Mouse (Mus musculus) MEL (cell line): ENCODE data around the gene Prr5l.

ENCODE experiments used
- CTCF ChIP-seq, 3 experiments: IDR thresholded peaks in 2 of 3; conservative IDR thresholded peaks in 1 of 3; 2 replicates each; pipeline ENCODE4 v1.5.1; 2011 to 2012; ENCODE audit warnings: low read length in 3 of 3, low read depth in 2 of 3, mild to moderate bottlenecking in 2 of 3, improper control_type of control experiment in 1 of 3, inconsistent platforms in 1 of 3, mixed read lengths in 1 of 3, moderate library complexity in 1 of 3; ENCODE audit not compliant: control insufficient read depth in 1 of 3, insufficient read depth in 1 of 3, poor library complexity in 1 of 3, severe bottlenecking in 1 of 3
- E2F4 ChIP-seq: IDR thresholded peaks from 2 replicates; pipeline ENCODE4 v1.6.1; 2011; ENCODE audit warnings: low read depth, low read length, improper control_type of control experiment, borderline replicate concordance
- EP300 ChIP-seq, 2 experiments: IDR thresholded peaks; 2 replicates each; pipeline ENCODE4 v1.6.1; 2011; ENCODE audit warnings: improper control_type of control experiment in 2 of 2, low read length in 2 of 2, low read depth in 1 of 2, mild to moderate bottlenecking in 1 of 2
- GATA1 ChIP-seq: IDR thresholded peaks from 2 replicates; pipeline ENCODE4 v1.6.1; 2011; ENCODE audit warnings: low read depth, low read length, improper control_type of control experiment
- MYB ChIP-seq: IDR thresholded peaks from 2 replicates; pipeline ENCODE4 v1.6.1; 2011; ENCODE audit warnings: mild to moderate bottlenecking, low read depth, low read length, improper control_type of control experiment
- POLR2A ChIP-seq, 2 experiments: IDR thresholded peaks; 2 replicates each; pipeline ENCODE4 v1.6.1; 2011 to 2012; ENCODE audit warnings: low read length in 2 of 2, mild to moderate bottlenecking in 2 of 2, control low read depth in 1 of 2, improper control_type of control experiment in 1 of 2, low read depth in 1 of 2, moderate library complexity in 1 of 2; ENCODE audit not compliant: control insufficient read depth in 1 of 2, insufficient read depth in 1 of 2, poor library complexity in 1 of 2
- TCF12 ChIP-seq: IDR thresholded peaks from 2 replicates; pipeline ENCODE4 v1.6.1; 2014; ENCODE audit warnings: low read depth, mild to moderate bottlenecking, inconsistent platforms, low read length, improper control_type of control experiment, moderate library complexity
- ZNF384 ChIP-seq: IDR thresholded peaks from 2 replicates; pipeline ENCODE4 v1.6.1; 2012; ENCODE audit warnings: low read depth, mild to moderate bottlenecking, inconsistent platforms, low read length, improper control_type of control experiment

DNA sequence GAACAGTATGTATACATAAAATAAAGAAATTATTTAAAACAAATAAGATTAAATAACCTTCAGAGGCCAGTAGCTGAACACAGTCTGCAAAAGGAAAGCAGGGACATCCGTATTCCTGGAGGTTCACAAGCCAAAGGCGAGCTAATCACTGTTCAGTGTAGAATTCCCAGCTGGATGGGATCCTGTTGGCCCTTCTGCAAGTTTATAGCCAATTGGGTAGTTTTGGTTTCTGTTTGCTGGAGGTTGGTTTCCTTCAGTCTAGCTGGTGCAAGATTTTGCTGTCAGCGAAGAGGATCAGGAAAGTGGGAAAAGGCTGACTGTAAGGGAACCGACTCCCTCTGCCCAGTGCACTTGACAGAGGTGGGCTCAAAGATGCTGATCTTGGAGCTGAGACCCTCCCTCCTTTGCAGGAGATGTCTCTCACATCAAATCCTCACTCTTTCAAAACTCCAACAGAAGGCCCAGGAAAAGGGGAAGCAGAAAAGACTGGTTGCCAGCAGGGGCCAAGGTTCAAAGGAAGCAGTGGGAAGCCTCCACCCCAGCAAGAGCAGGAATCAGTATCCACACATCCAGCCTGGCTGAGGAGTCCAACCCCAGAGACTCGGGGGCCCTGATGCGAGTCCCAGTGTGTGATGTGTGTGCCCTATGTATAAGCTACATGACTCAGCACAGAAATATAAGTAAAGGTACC lies 69.1 kb downstream of the Prr5l start:
- TF ChIP-seq CTCF (IDR thresholded peaks at IDR 0.05 in 2 of 3, conservative IDR thresholded peaks at IDR 0.05 in 1 of 3; ENCODE audit: control insufficient read depth in 1 of 3, insufficient read depth in 1 of 3, low read depth in 2 of 3, low read length in 3 of 3, poor library complexity in 1 of 3, severe bottlenecking in 1 of 3) = no peak
- TF ChIP-seq EP300 (IDR thresholded peaks at IDR 0.05; ENCODE audit: low read depth in 1 of 2, low read length in 2 of 2) = no peak
- TF ChIP-seq POLR2A (IDR thresholded peaks at IDR 0.05; ENCODE audit: control insufficient read depth in 1 of 2, insufficient read depth in 1 of 2, low read depth in 1 of 2, low read length in 2 of 2, poor library complexity in 1 of 2) = no peak
- TF ChIP-seq MYB = no peak
- no peak for TF ChIP-seq TCF12
- TF ChIP-seq ZNF384 = no peak
- no peak for TF ChIP-seq GATA1
- no peak for TF ChIP-seq E2F4
